Mouse (Mus musculus) layer of hippocampus, postnatal 10 days (tissue): ENCODE measurements around the gene Hes5. TPM values are rescaled to one million over a fixed set of nuclear protein-coding genes. Genes with fewer than 3 reads are reported as not detected.

Experiments
- DNase-seq, 2 experiments: peaks; one replicate each; pipeline ENCODE4 v3.0.0; 2021; ENCODE audit warnings: low spot score in 2 of 2
- total RNA-seq, 2 experiments: library from RNA; stranded (reverse); gene quantifications; 2 replicates each; pipeline ENCODE4 v1.2.3; 2021

Hes5 gene
- total RNA-seq, 2 experiments from 2014 or later = 75.7 to 81.7 TPM

- DNase-seq = no peak
These were observed 50.7 kb downstream of the Hes5 start for GRCm38 (mm10) chr4:155011312-155012025.

Other genes starting within 250 kb of the Hes5 start
- 1 to 10 TPM; 3.7 to 4.9 TPM for gene Ttc34, start 123.5 kb upstream of the Hes5 start, total RNA-seq
- under 1 TPM; 0.22 to 0.23 TPM for gene Mmel1, start 91.3 kb upstream of the Hes5 start, total RNA-seq
- 10 to 100 TPM; 36.2 to 39.0 TPM for gene Fam213b, start 61.8 kb upstream of the Hes5 start, total RNA-seq
- 1 to 10 TPM; 1.0 to 1.7 TPM for gene Tnfrsf14, start 32.4 kb upstream of the Hes5 start, total RNA-seq
- 10 to 100 TPM; 26.9 to 31.9 TPM for gene Pank4, start 3.2 kb downstream of the Hes5 start, total RNA-seq
- gene Plch2, start 95.9 kb downstream of the Hes5 start, total RNA-seq = 10 to 100 TPM; 61.7 to 64.3 TPM
- gene Pex10, start 106.1 kb downstream of the Hes5 start, total RNA-seq = 10 to 100 TPM; 20.3 to 23.0 TPM
- gene Rer1, start 125.5 kb downstream of the Hes5 start, total RNA-seq = 10 to 100 TPM; 67.0 to 69.1 TPM
- gene Morn1, start 125.7 kb downstream of the Hes5 start, total RNA-seq = 10 to 100 TPM; 17.8 to 20.6 TPM